ENCODE assay signal across 10 mouse cellular contexts in genomic region chr2:5381712-5382710, GRCm38 (mm10).
A peak's percentile ranks its signal among the peaks of the same experiment; 100 is the strongest.
DNase-seq lines count a peak whose midpoint lies in the region; ATAC-seq and TF ChIP-seq lines count a peak whose summit lies in the region.
"Had no signal": no experiment of that assay in that cellular context is flagged by ENCODE, and none has a peak within 500 bp of the region (broad histone marks: within the 10 kb centered on the region; RNA-seq: fewer than 3 reads in every experiment).

No protein-coding gene starts in this region.

- no peaks in the 10 kb centered on the region for H3K27me3 ChIP-seq in kidney, postnatal 0 days (ENCODE audit: insufficient read depth, low read length)
- H3K27me3 ChIP-seq in splenic B cell, adult 2 months (ENCODE audit: control insufficient read depth, insufficient read depth, low read length, poor library complexity, severe bottlenecking): no peaks in the 10 kb centered on the region

- peak overlapping the region; percentile 48; the same call in 1 of the 2 replicates for H3K27ac ChIP-seq in kidney, postnatal 0 days

- H3K4me2 ChIP-seq in kidney, postnatal 0 days (ENCODE audit: low read length): peak overlapping the region; percentile 15; the same call in 1 of the 2 replicates

- peak; percentile 15 for DNase-seq in lung, postnatal 10 days
- no peak for DNase-seq in lung, postnatal 36 days
- peak; percentile 22 for DNase-seq in embryo, embryonic 10.5 days (ENCODE audit: low spot score)
- peak; percentile 69 for DNase-seq in kidney, postnatal 0 days (ENCODE audit: low spot score)
- peak; percentile 46 for DNase-seq in splenic B cell, adult 2 months (ENCODE audit: low read depth, low spot score)
- no peak for DNase-seq in lung, adult 2 months
- DNase-seq in right cerebral cortex, adult 2 months (ENCODE audit: low spot score in 2 of 2): no peak
- DNase-seq in left cerebral cortex, postnatal 25 days (ENCODE audit: low spot score in 2 of 2): no peak
- DNase-seq: gastrocnemius, postnatal 36 days had no signal

- H3K4me1 ChIP-seq in kidney, postnatal 0 days (replicated peaks; ENCODE audit: insufficient read depth, low read length): 0 out of 2 replicates have a peak, but pooled peaks cover 10% of the 10 kb centered on the region
- H3K4me1 ChIP-seq in lung, adult 2 months (ENCODE audit: control insufficient read depth, insufficient read depth, low read length): no peaks in the 10 kb centered on the region

- 37% methylated on average over 12 of the region's 12 CpGs for WGBS in kidney, postnatal 0 days
- WGBS in lung, adult 2 months: 55% methylated on average over 12 of the region's 12 CpGs

- TF ChIP-seq POLR2A in lung, adult 2 months (IDR thresholded peaks at IDR 0.05; ENCODE audit: borderline replicate concordance, extremely low read depth, low read depth, low read length): no peak

- H3K4me3 ChIP-seq in kidney, postnatal 0 days (replicated peaks; ENCODE audit: low read depth, low read length): no peak overlapping the region
- H3K4me3 ChIP-seq in lung, adult 2 months (replicated peaks; ENCODE audit: extremely low read depth, low read depth, low read length): no peak overlapping the region

- intact Hi-C loops in left cerebral cortex, postnatal 25 days (cut with DNase I): no loop called here

- peak; percentile 14; the same call in 1 of the 2 replicates for ATAC-seq in kidney, postnatal 0 days (replicated peaks; ENCODE audit: low FRiP score, low read depth)

- no peak overlapping the region for H3K9ac ChIP-seq in kidney, postnatal 0 days (ENCODE audit: low read depth, low read length)

- no peak for TF ChIP-seq CTCF in kidney, postnatal 0 days (IDR thresholded peaks at IDR 0.05; ENCODE audit: low read depth)
- TF ChIP-seq CTCF in lung, adult 2 months (IDR thresholded peaks at IDR 0.05; ENCODE audit: insufficient read depth, low read length): no peak

- no peaks in the 10 kb centered on the region for H3K9me3 ChIP-seq in kidney, postnatal 0 days (replicated peaks; ENCODE audit: low read length)
- H3K9me3 ChIP-seq: G1E had no signal

- no peaks in the 10 kb centered on the region for H3K36me3 ChIP-seq in kidney, postnatal 0 days (ENCODE audit: insufficient read depth, low read length)
- H3K36me3 ChIP-seq in splenic B cell, adult 2 months (ENCODE audit: control insufficient read depth, insufficient read depth, low read length, poor library complexity, severe bottlenecking): no peaks in the 10 kb centered on the region
- H3K36me3 ChIP-seq: G1E had no signal

Comparison
In these comparisons a context has a peak if more than half of its experiments do, and no peak if none do; other contexts are left out.
1. DNase-seq: peak in lung, postnatal 10 days (single experiment), embryo, embryonic 10.5 days (single experiment), kidney, postnatal 0 days (single experiment) and splenic B cell, adult 2 months (single experiment); none in lung, postnatal 36 days (single experiment), lung, adult 2 months (single experiment), right cerebral cortex, adult 2 months (0 of 2) and left cerebral cortex, postnatal 25 days (0 of 2).